Mouse (Mus musculus) stomach, embryonic 15.5 days (tissue): ENCODE results near the gene Lyz2. TPM values are rescaled to one million over a fixed set of nuclear protein-coding genes. Genes with fewer than 3 reads are reported as not detected.

ENCODE experiments used
- ATAC-seq: fragments of 200-750 bp; cut with Nextera tagmentation; 2 replicates; pipeline ENCODE4 v1.8.0; 2017; ENCODE audit warnings: low read depth, moderate number of reproducible peaks, moderate TSS enrichment; ENCODE audit not compliant: insufficient read depth, low FRiP score
- H3K27ac ChIP-seq: fragments of 300-500 bp; sonication (generic); 2 replicates; pipeline ENCODE4 v1.5.1; 2015; ENCODE audit warnings: mild to moderate bottlenecking, inconsistent platforms
- H3K27me3 ChIP-seq: fragments of 300-500 bp; sonication (generic); replicated peaks from 2 replicates; pipeline ENCODE4 v1.6.1; 2015; ENCODE audit warnings: inconsistent platforms
- H3K36me3 ChIP-seq: fragments of 300-500 bp; sonication (generic); 2 replicates; pipeline ENCODE4 v1.6.1; 2015; ENCODE audit warnings: inconsistent platforms
- H3K4me1 ChIP-seq: fragments of 300-500 bp; sonication (generic); 2 replicates; pipeline ENCODE4 v1.6.1; 2015; ENCODE audit warnings: inconsistent platforms
- H3K4me2 ChIP-seq: fragments of 300-500 bp; sonication (generic); 2 replicates; pipeline ENCODE4 v1.6.1; 2015; ENCODE audit warnings: mild to moderate bottlenecking, inconsistent platforms
- H3K4me3 ChIP-seq: fragments of 300-500 bp; sonication (generic); replicated peaks from 2 replicates; pipeline ENCODE4 v1.5.1; 2015; ENCODE audit warnings: inconsistent platforms
- H3K9ac ChIP-seq: fragments of 300-500 bp; sonication (generic); 2 replicates; pipeline ENCODE4 v1.6.1; 2015; ENCODE audit warnings: inconsistent platforms
- H3K9me3 ChIP-seq: fragments of 300-500 bp; sonication (generic); 2 replicates; pipeline ENCODE4 v1.6.1; 2016; ENCODE audit warnings: inconsistent platforms
- WGBS: fragments of 180-500 bp; shearing (Covaris S2); methylation state at CpG from one replicate; pipeline ENCODE4 v1.1.7; 2015; 5-methylcytosine and 5-hydroxymethylcytosine counted together
- polyA plus RNA-seq: library from polyadenylated mRNA; unstranded; fragments of >200 nt; fragmentation: Nextera tagmentation; extraction: Ambion mirVana; gene quantifications from 2 replicates; pipeline ENCODE4 v1.2.1, GENCODE M21; 2015

Lyz2 gene
- polyA plus RNA-seq, 1 experiment from 2014 or later, result 332 TPM

DNA sequence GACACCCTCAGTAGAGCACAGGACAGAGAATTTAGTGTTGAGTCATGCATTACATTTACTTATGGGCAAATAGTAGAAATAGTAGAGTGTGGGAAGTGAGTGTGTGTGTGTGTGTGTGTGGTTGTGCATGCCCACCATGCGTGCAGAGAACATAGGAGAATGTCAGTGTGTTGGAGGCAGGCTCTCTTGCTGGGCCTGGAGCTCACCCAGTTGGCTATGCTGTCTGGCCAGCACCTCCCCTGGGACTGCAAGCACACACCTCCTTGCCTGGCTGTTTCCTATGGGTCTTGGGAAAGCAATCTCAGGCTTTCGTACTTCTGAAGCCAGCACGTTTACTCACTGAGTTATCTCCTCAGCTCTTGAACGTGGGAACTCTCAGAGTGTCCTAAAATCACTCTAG, 47.3 kb downstream of the Lyz2 start:
- 66% methylated on average over 4 of the region's 4 CpGs for WGBS
- Histone ChIP-seq H3K4me2 (no peak overlapping the region), H3K4me3 (no peak overlapping the region), H3K27me3 (no peaks in the 10 kb centered on the region), H3K9ac (no peak overlapping the region), H3K27ac (no peak overlapping the region), H3K9me3 (no peaks in the 10 kb centered on the region), H3K36me3 (no peaks in the 10 kb centered on the region), H3K4me1 (no peaks in the 10 kb centered on the region)
- no peak for ATAC-seq

DNA sequence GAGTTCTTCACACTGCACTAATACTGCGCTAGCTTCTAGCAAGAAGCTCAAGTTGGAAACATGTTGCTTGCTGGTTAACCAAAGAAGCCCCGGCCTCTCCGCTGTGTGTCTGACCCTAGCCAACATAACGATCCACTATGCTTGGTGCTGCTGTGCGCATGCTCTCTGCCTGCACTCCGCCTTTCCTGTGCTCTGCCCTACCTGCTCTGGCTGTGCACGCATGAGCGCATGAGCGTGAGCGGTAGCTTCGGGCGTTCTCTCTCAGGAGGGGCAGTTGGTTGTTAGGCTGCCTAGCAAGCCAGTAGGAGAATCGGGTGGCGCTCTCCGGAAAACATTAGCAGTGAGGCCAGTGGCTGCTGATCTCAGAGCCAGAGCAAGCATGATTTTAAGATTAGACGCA, 52.3 kb downstream of the Lyz2 start:
- Histone ChIP-seq H3K27ac (no peak overlapping the region), H3K9ac (no peak overlapping the region), H3K4me3 (no peak overlapping the region), H3K36me3 (no peaks in the 10 kb centered on the region), H3K27me3 (no peaks in the 10 kb centered on the region), H3K4me1 (peaks cover 3% of the 10 kb centered on the region; the same call in 1 of the 2 replicates), H3K9me3 (no peaks in the 10 kb centered on the region), H3K4me2 (peak overlapping the region; percentile 19; the same call in 1 of the 2 replicates)
- WGBS, result 69% methylated on average over 16 of the region's 16 CpGs
- ATAC-seq, result no peak

Other genes starting within 250 kb of the Lyz2 start
- not detected in 2 replicates for gene Lrrc10, start 237.0 kb downstream of the Lyz2 start, polyA plus RNA-seq
- gene Cct2, start 218.5 kb downstream of the Lyz2 start, polyA plus RNA-seq, result 227 and 229 TPM in 2 replicates
- 18.4 and 18.8 TPM in 2 replicates for gene Frs2, start 133.8 kb downstream of the Lyz2 start, polyA plus RNA-seq
- gene Yeats4, start 57.8 kb downstream of the Lyz2 start, polyA plus RNA-seq, result 62.4 and 64.3 TPM in 2 replicates
- not detected in 2 replicates for gene 9530003J23Rik, start 43.6 kb downstream of the Lyz2 start, polyA plus RNA-seq
- 1.9 and 2.7 TPM in 2 replicates for gene Lyz1, start 10.5 kb upstream of the Lyz2 start, polyA plus RNA-seq
- gene Cpsf6, start 97.7 kb upstream of the Lyz2 start, polyA plus RNA-seq, result 117 and 129 TPM in 2 replicates